Mouse (Mus musculus) mature B cell (primary cell): Measurements from ENCODE around the gene Gm3164.
"Not testable (repeated sequence)": the region's sequence is repeated elsewhere in the genome, so short reads cannot be mapped to it uniquely, and the experiment has no call there.

ENCODE experiments used
- in situ Hi-C: fragments of 300-500 bp; cut with MboI; formaldehyde crosslinking; loops from 2 replicates; pipeline ENCODE4 v1.14.3; 2019

Gene Gm3164

DNA sequence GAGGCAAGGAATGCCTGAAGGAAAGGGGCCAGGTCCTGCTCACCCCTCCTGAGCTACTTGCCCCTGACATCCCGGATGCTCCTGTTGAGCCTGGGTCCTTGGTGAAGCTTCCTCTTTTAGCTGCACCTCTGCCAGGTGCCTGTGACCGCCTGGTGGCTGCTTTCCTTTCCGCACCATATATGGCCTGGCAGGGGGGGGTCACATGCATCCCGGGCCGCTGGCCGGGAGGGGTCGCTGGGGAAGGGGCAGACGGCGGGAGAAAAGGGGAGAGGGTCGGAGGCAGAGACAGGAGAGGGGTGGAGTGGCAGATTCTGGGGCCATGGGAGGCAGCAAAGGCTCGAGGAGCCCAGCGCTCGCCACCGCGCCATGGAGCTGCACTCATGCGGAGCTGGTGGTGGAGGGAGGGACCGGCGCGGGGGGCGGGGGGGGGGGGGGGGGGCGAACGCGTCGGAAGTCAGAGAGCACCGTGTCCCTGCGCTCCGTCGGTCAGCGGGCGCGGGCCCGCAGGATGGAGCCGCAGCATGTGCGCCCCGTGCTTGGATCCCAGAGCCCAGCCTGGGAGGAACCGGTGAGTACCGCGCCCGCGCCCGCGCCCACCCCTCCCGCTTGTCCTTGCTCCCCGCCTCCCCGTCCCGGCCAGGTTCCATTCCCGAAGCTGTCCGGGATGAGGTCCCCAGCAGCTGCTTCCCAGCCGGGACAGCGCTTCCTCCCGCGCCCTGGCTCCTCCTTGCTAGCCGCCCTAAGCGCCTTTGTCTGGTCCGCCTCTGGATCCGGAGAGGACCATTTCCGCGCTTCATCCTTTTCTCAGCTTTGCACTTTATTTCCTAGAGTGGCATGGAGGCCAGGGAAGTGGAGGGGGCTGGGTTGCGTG, at the start of gene Gm3164:
Gene Gm3164 (plus strand): TSS at position 484 of the 871 bp plus-strand sequence.
- in situ Hi-C loops: not testable (repeated sequence)

DNA sequence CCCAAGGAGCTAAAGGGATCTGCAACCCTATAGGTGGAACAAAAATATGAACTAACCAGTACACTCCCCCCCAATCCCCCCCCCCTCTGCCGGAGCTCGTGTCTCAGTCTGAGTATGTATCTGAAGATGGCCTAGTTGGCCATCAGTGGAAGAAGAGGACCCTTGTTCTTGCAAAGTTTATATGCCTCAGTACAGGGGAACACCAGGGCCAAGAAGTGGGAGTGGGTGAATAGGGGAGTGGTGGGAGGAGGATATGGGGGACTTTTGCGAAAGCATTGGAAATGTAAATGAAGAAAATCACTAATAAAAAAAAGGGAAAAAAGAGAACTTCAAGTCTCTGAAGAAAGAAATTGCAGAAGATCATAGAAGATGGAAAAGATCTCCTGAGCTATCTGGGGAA, 46.3 kb upstream of the Gm3164 start:
- in situ Hi-C loops: not testable (repeated sequence)

- in situ Hi-C loops: not testable (repeated sequence)
Measured at GRCm38 (mm10) chr14:4369691-4370090, 45.6 kb upstream of the Gm3164 start.

DNA sequence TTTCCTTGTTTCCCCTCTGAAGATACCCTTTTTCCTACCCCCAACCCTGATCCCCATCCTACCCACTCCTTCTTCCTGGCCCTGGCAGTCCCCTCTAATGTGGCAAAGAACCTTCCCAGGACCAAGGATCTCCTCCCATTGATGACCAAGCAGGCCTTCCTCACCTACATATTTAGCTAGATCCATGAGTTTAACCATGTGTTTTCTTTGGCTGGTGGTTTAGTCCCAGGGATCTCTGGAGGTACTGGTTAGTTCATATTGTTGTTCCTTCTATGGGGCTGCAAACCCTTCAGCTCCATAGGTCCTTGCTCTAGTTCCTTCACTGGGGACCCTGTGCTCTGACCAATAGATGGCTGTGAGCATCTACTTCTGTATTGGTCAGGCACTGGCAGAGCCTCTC, 37.4 kb upstream of the Gm3164 start:
- in situ Hi-C loops: not testable (repeated sequence)

GRCm38 (mm10) chr14:4385606-4386005, 29.6 kb upstream of the Gm3164 start:
- in situ Hi-C loops: not testable (repeated sequence)

- in situ Hi-C loops: not testable (repeated sequence)
Measured at GRCm38 (mm10) chr14:4392841-4393530, 22.3 kb upstream of the Gm3164 start.

DNA sequence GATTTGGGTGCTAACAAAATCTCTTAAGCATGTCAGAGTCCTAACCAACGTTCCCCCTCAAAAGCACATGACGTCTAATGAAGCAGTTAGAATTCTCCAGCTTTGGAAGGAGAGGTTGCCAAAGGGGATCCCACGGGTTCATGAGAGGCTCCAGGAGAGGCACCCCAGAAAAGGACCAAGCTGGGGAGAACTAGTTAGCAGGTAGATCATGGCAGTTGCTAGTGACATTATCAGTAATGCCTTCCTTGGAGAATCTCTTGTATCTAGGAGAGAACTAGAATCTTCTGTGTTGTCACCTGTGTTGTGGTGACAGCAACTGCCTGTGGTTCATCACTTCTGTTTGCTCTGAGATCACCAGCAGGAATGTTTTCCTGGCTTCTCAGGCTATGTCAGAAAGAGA, 18.0 kb upstream of the Gm3164 start, which contains the start of gene Gm3159:
Gene Gm3159 (plus strand): TSS at position 301 of the 400 bp plus-strand sequence.
- in situ Hi-C loops: not testable (repeated sequence)

GRCm38 (mm10) chr14:4398624-4399023, 16.6 kb upstream of the Gm3164 start:
- in situ Hi-C loops: not testable (repeated sequence)

DNA sequence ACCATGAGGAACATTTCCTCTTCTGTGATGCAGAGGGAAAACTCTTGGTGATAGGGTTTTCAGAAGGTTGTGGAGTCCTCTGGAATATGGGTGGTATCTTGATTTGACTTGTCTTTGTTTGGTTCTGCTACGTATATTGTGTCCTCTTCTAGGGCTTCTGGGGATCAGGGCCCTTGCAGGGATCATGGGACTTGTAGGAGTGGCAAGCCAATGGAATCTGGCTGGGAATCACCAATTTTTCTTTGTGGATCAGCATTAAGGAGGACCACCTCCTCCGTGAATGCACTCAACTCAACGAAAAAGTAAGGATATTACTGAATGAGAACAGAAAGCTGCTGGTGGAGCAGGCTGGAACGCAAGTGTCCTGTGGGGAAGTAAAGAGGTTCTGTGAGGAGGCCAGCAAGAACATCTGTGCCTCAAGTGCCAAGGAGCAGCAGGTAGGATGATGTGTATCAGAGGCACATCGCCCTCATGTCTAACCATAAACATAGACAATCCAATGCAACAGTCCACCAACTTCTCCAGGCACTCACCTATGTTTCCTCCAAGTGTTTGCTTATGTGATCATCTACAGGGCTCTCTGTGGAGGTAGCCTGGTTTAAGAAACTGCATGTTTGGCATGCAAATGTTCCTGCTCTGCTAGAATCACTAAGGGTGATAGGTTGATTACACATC, 15.0 kb upstream of the Gm3164 start:
- in situ Hi-C loops: not testable (repeated sequence)

GRCm38 (mm10) chr14:4401245-4401644, 14.0 kb upstream of the Gm3164 start:
- in situ Hi-C loops: not testable (repeated sequence)

GRCm38 (mm10) chr14:4403840-4404239, 11.4 kb upstream of the Gm3164 start:
- in situ Hi-C loops: not testable (repeated sequence)

GRCm38 (mm10) chr14:4409939-4410338, 5.3 kb upstream of the Gm3164 start:
- in situ Hi-C loops: not testable (repeated sequence)

- in situ Hi-C loops: not testable (repeated sequence)
Measured at GRCm38 (mm10) chr14:4430692-4431091, 15.4 kb downstream of the Gm3164 start, which contains the start of gene Gm3173. Gene Gm3173 (plus strand): TSS chr14:4430992.

DNA sequence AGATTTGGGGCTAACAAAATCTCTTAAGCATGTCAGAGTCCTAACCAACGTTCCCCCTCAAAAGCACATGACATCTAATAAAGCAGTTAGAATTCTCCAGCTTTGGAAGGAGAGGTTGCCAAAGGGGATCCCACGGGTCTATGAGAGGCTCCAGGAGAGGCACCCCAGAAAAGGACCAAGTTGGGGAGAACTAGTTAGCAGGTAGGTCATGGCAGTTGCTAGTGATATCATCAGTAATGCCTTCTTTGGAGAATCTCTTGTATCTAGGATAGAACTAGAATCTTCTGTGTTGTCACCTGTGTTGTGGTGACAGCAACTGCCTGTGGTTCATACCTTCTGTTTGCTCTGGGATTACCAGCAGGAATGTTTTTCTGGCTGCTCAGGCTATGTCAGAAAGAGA, 66.2 kb downstream of the Gm3164 start, which contains the start of gene Gm3182:
Gene Gm3182 (plus strand): TSS at position 301 of the 400 bp plus-strand sequence.
- in situ Hi-C loops: not testable (repeated sequence)
